Mouse (Mus musculus) T-helper 1 cell (primary cell): ENCODE results near the gene Rab3il1.

ENCODE experiments used
- in situ Hi-C: fragments of 300-600 bp; cut with MboI, MseI; formaldehyde crosslinking; loops from one replicate; pipeline ENCODE4 v1.15.1; 2025; ENCODE audit warnings: high pct_unique_total_duplicates

Gene Rab3il1

DNA sequence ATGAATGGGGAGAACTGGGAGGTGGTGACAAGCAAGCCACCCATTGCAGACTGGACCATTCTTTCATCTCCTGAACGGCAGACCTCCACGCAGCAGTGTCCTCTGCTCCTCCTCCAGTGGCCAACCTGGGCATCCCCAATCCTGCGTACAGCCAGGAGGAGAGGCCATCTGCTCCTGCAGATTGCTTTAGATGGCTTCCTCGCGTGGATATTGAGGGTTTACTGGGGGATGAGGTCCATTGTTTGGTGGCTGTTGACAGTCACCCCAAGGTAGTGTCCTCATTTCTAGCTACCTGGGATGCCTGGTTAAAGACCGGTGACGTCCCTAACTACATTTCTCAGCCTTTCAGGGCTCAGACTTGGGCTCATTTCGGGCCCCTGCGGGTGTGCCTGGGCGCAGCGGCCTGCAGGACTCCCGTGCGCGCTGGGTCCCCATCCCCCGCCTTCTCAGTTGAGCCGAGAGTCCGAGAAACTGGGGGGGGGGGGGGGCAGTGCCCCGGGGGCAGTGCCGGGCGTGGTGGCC is 39.5 kb downstream of the Rab3il1 start:
- in situ Hi-C loops: loop anchor here (10.0 kb wide), 1 partner anchor 1254 kb away; no protein-coding TSS in a partner anchor

GRCm38 (mm10) chr19:10041388-10042148 is 40.1 kb downstream of the Rab3il1 start, which contains the start of gene Fads3:
TSS of gene Fads3 (plus strand) at chr19:10041569.
- in situ Hi-C loops: loop anchor here (10.0 kb wide), 1 partner anchor 1253 kb away; no protein-coding TSS in a partner anchor

- in situ Hi-C loops: loop anchor here (10.0 kb wide), 1 partner anchor 1253 kb away; no protein-coding TSS in a partner anchor
These were observed 40.8 kb downstream of the Rab3il1 start for GRCm38 (mm10) chr19:10042232-10042631.

- in situ Hi-C loops: loop anchor here (10.0 kb wide), 1 partner anchor 1252 kb away; no protein-coding TSS in a partner anchor
These were observed 41.3 kb downstream of the Rab3il1 start for GRCm38 (mm10) chr19:10042816-10043215.

- in situ Hi-C loops: loop anchor here (10.0 kb wide), 1 partner anchor 1251 kb away; no protein-coding TSS in a partner anchor
These were observed 42.2 kb downstream of the Rab3il1 start for GRCm38 (mm10) chr19:10043643-10044042.

DNA sequence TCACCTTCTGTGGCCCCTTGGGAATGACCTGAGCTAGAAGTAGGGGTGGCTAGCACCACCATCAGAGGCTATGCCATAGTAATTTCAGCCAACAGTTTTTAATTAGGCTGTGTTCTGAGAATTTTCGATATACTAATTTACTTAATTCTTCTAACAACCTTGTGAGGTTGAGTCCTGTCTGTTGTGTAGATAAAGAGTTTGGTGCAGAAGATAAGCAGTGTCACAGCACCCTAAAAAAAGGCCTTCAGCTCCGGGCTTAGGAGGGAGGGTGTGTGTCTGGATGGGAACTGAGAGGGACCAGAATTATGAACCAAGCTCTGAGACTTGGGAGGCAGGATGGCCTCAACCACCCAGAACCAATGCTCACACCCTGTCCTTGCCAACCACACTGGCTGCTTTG is 44.2 kb downstream of the Rab3il1 start:
- in situ Hi-C loops: loop anchor here (10.0 kb wide), 1 partner anchor 1249 kb away; no protein-coding TSS in a partner anchor

DNA sequence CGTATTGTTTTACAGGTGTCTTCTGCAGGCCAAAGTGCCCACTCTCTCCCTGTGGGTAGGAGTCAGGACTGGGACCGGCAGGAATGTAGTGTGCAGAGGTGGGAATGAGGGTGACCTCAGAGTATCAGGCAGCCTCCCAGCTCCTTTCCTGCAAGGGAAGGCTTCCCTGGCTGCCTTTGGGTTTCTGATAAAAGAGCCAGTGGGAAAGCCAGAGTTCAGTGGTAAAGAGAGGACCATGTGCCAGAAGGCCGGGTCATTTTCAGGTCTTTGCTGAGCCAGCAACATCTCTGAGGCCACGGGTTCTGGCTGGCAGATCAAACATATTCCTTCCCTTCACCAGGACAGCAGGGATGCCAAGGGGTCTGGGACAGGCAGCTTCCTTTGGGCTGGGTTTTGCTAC is 44.9 kb downstream of the Rab3il1 start:
- in situ Hi-C loops: loop anchor here (10.0 kb wide), 1 partner anchor 1248 kb away; no protein-coding TSS in a partner anchor

GRCm38 (mm10) chr19:10046983-10047382 is 45.5 kb downstream of the Rab3il1 start:
- in situ Hi-C loops: loop anchor here (10.0 kb wide), 1 partner anchor 1248 kb away; no protein-coding TSS in a partner anchor

- in situ Hi-C loops: loop anchor here (10.0 kb wide), 1 partner anchor 1245 kb away; no protein-coding TSS in a partner anchor
These were observed 48.1 kb downstream of the Rab3il1 start for GRCm38 (mm10) chr19:10049533-10049932.

DNA sequence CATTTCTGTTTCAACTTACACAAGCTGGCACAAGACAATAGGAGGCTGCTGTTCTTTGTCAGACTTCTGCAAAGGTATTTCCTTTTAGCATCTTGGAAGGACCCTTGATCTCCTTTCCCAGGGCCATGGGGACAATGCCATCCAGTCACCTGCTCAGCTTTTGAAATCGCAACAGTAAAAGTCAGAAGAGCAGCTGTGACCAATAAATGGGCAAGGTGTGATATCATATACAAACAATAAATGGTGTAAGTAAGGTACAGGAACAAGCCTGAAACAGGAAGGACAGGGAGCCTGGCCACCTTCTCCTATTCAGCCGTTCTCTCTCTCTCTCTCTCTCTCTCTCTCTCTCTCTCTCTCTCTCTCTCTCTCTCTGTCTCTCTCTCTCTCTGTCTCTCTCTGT is 49.0 kb downstream of the Rab3il1 start:
- in situ Hi-C loops: no loop called here

GRCm38 (mm10) chr19:10052698-10053097 is 51.2 kb downstream of the Rab3il1 start:
- in situ Hi-C loops: no loop called here

- in situ Hi-C loops: no loop called here
These were observed 52.3 kb downstream of the Rab3il1 start for GRCm38 (mm10) chr19:10053692-10054260.

DNA sequence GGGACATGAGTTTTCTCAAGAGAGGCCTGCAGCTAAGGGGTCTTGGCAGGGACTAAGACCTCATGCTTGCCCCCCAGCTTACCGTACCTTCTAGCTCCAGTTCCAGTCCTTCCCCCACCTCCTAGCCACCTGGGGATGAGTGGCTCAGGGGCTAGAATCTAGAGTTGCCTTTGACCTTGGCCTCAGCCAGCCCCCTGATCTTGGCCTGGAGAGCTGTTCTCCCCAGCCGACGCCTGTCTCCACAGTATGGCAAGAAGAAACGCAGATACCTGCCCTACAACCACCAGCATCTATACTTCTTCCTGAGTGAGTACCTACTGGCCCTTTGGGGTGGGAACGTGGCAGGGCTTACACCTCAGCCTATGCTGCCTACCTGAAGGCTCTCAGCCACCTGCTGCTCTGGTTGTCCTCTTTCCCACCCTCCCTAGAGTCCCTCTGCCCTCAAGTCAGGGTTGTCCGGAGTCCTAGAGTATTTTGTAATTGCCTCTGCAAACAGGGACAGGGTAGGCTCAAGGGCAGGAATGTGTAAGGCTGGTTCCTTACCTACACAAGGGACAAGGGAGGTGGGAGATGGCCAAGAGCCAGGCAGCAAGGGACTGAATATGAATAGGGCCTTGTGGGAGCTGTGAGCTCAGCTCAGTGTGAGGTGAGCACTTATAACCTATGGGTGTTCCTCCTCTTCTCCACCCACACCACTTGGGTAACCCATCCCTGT is 53.0 kb downstream of the Rab3il1 start:
- in situ Hi-C loops: no loop called here

DNA sequence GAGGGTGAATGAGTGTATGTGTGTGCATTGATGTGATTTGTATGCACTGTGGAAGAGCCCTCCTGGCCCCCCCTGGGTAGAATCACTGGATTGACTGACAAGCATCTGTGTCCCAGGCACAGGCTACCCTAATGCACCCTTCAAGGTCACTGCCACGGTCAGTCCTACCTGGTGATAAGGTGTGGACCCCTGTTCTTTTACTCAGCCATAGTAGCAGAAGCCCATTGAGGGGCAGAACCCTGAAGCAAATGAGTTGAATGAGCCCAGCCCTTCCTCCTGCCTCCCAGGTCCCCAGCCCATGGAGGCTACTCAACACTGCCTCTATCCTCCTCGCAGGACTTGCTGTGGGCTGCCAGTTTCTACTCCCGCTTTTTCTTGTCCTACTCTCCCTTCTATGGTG is 53.8 kb downstream of the Rab3il1 start:
- in situ Hi-C loops: no loop called here

- in situ Hi-C loops: no loop called here
These were observed 54.6 kb downstream of the Rab3il1 start for GRCm38 (mm10) chr19:10055783-10056660.

DNA sequence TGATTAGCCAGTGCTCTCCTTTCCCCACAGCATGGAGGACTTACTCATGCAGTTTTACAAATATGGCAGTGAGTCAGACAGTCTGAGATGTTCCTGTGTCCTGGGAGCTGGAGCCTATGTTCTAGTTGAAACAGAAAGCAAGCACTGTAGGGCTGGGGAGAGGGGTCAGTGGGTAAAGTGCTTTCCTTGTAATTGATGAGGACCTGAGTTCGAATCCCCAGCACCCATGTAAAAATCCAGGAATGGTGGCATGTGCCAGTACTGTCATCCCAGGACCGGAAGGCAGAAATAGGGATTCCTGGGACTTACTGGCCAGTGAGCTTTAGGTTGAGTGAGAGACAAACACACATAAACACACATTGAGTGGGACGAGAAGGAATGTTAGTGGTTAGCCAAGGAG is 55.2 kb downstream of the Rab3il1 start:
- in situ Hi-C loops: no loop called here

- in situ Hi-C loops: no loop called here
These were observed 56.2 kb downstream of the Rab3il1 start for GRCm38 (mm10) chr19:10057486-10058351.

- in situ Hi-C loops: no loop called here
These were observed 56.9 kb downstream of the Rab3il1 start for GRCm38 (mm10) chr19:10058352-10058825.

DNA sequence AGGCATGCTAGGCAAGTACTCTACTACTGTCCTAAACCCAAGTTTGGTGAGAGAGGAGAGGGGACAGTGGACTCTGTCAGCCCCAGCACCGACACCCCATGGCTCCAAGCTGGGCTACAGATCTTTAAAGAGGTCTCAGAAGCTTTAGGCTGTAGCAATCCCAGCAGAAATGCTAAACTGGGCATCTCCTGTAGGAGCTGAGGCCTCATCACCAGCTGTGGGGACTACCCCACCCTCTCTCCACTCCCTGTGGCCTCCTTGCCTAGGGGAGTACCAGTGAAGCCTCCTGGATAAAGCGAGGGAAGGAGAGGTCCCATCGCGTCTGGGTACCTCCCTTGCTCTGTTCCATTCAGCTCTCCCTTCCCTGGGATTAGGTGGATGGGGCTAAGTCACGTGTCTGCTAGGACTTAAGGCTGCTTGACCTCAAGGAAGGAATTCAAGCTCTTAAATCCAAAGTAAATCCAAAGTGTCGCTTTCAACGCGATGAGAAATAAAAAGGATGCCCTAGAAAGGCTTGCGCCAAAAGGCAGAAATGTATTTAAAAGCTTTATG is 57.5 kb downstream of the Rab3il1 start:
- in situ Hi-C loops: no loop called here
